In the genomic region with DNA sequence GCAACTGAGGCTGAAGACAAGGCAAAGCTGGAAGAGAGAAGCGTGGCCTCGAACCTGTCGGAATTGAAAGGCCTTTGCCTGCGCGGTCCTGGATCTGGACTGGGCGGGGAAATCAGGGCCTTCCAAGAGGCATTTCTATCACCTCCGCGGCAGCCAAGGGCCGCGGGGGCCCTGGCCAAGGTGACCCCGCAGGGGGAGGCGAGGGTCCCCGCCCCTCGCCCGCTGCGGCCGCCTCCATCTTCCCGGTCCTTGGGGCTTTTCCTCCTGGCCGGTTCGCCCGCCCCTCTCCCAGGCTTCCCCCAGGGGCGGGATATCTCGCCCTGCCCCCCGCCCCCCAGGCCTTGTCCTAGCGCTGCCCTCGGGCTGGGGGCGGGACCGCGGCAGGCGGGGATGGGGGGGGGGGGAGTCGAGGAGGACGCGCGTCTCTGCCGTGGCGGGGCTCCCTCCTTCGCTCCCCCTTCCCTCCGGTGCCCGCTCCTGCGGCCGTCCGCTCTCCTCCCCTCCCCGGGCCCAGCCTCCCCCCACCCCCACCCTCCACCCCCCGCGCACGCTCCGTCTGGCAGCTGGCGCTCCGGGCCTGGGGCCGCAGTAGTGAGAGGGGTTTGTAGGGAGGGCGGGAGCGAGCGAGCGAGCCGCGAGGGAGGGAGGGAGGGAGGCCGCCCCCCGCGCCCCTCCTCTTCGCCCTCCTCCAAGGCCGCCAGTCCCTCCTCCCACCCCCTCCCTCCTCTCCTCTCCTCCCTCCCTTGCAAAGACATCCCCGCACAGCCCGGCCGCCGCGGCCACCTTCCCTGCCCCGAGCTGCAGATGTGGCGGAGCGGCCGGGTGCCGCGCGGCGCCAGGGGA, we compare ENCODE assay signal across 8 mouse cellular contexts. TPM values are rescaled to one million over a fixed set of nuclear protein-coding genes. Genes with fewer than 3 reads are reported as not detected.
A peak's percentile ranks its signal among the peaks of the same experiment; 100 is the strongest.
DNase-seq lines count a peak whose midpoint lies in the region; ATAC-seq lines count a peak whose summit lies in the region.

A gene (plus strand): TSS at position 743 of the 843 bp plus-strand sequence.

- H3K9ac ChIP-seq in heart, embryonic 14.5 days (ENCODE audit: low read length), result peak within 1 kb of the TSS; percentile 96
- H3K9ac ChIP-seq in lung, embryonic 16.5 days (ENCODE audit: low read length), result peak within 1 kb of the TSS; percentile 93

- no peaks in the 10 kb centered on the region for H3K9me3 ChIP-seq in heart, embryonic 14.5 days (ENCODE audit: control insufficient read depth, low read length)
- no peaks in the 10 kb centered on the region for H3K9me3 ChIP-seq in lung, embryonic 16.5 days (ENCODE audit: control insufficient read depth, low read length)

- 0% methylated on average over 27 of the region's 74 CpGs for WGBS in heart, embryonic 14.5 days
- 3% methylated on average over 13 of the region's 74 CpGs for WGBS in lung, embryonic 16.5 days

- peak within 1 kb of the TSS; percentile 76 to 85 for H3K4me3 ChIP-seq in heart, embryonic 14.5 days (ENCODE audit: control insufficient read depth in 1 of 2, insufficient read depth in 1 of 2, low read depth in 1 of 2, low read length in 2 of 2)
- peak within 1 kb of the TSS; percentile 90 for H3K4me3 ChIP-seq in lung, embryonic 16.5 days (ENCODE audit: low read length)

- ATAC-seq in CD4-positive, CD25-positive, alpha-beta regulatory T cell, adult 4 months, result peak; percentile 28
- ATAC-seq in activated CD4-positive, CD25-positive, alpha-beta regulatory T cell, adult 4 months, result peak; percentile 14
- ATAC-seq in heart, embryonic 14.5 days (ENCODE audit: insufficient number of reproducible peaks, insufficient read depth, low FRiP score, low read depth), result peak; percentile 86
- peak; percentile 89 for ATAC-seq in lung, embryonic 16.5 days (ENCODE audit: low read depth)

- peaks cover 21% of the 10 kb centered on the region for H3K36me3 ChIP-seq in heart, embryonic 14.5 days (ENCODE audit: control insufficient read depth, insufficient read depth, low read length)
- H3K36me3 ChIP-seq in lung, embryonic 16.5 days (ENCODE audit: control insufficient read depth, insufficient read depth, low read length), result peaks cover 6% of the 10 kb centered on the region

- peak; percentile 83 for DNase-seq in embryo, embryonic 11.5 days (ENCODE audit: low read depth, low spot score)
- DNase-seq in kidney, postnatal 10 days, result peak; percentile 89
- peak; percentile 78 for DNase-seq in retina, postnatal 7 days (ENCODE audit: low read depth, low spot score)
- DNase-seq in frontal cortex, postnatal 25 days (ENCODE audit: low spot score in 2 of 2), result no peak

- H3K4me1 ChIP-seq in heart, embryonic 14.5 days (ENCODE audit: control insufficient read depth in 2 of 2, insufficient read depth in 2 of 2, low read length in 2 of 2), result peaks cover 44 to 46% of the 10 kb centered on the region in 2 experiments
- H3K4me1 ChIP-seq in lung, embryonic 16.5 days (replicated peaks; ENCODE audit: control insufficient read depth, insufficient read depth, low read length), result peaks cover 55% of the 10 kb centered on the region

- peak within 1 kb of the TSS; percentile 94 to 96 for H3K27ac ChIP-seq in heart, embryonic 14.5 days (replicated peaks in 1 of 2; ENCODE audit: control insufficient read depth in 1 of 2, insufficient read depth in 1 of 2, low read depth in 2 of 2, low read length in 2 of 2)
- H3K27ac ChIP-seq in lung, embryonic 16.5 days (ENCODE audit: low read length), result peak within 1 kb of the TSS; percentile 93

- peak within 1 kb of the TSS; percentile 91 for H3K4me2 ChIP-seq in heart, embryonic 14.5 days (ENCODE audit: low read length)
- peak within 1 kb of the TSS; percentile 91 for H3K4me2 ChIP-seq in lung, embryonic 16.5 days (ENCODE audit: low read depth, low read length)

- H3K27me3 ChIP-seq in heart, embryonic 14.5 days (ENCODE audit: control insufficient read depth, insufficient read depth, low read length), result no peaks in the 10 kb centered on the region
- no peaks in the 10 kb centered on the region for H3K27me3 ChIP-seq in lung, embryonic 16.5 days (ENCODE audit: control insufficient read depth, insufficient read depth, low read depth, low read length)

RNA-seq across cellular contexts. Expression of the gene that starts here (rescaled TPM):
- under 1 TPM in 1 of 2 experiments, not detected in 1; 0.73 TPM for polyA plus RNA-seq in CD4-positive, CD25-positive, alpha-beta regulatory T cell, adult 4 months (2017; shearing (Covaris generic))
- under 1 TPM in 1 of 2 experiments, not detected in 1; 0.71 TPM for polyA plus RNA-seq in activated CD4-positive, CD25-positive, alpha-beta regulatory T cell, adult 4 months (2017; shearing (Covaris generic))
- polyA plus RNA-seq in heart, embryonic 14.5 days (2014; fragmentation: Nextera tagmentation; extraction: Ambion mirVana), result 17.8 and 21.4 TPM in 2 replicates
- polyA plus RNA-seq in lung, embryonic 16.5 days (2015; fragmentation: Nextera tagmentation; extraction: Ambion mirVana), result 21.3 and 23.7 TPM in 2 replicates

Comparison
In these comparisons a context has a peak if more than half of its experiments do, and no peak if none do; other contexts are left out.
1. RNA of the gene that starts here (polyA plus RNA-seq): 21.3 to 23.7 TPM in lung, embryonic 16.5 days and 17.8 to 21.4 TPM in heart, embryonic 14.5 days; 0.73 TPM in CD4-positive, CD25-positive, alpha-beta regulatory T cell, adult 4 months and 0.71 TPM in activated CD4-positive, CD25-positive, alpha-beta regulatory T cell, adult 4 months; every median in the first group is over 10 times any median in the second.
2. Peak in ATAC-seq in CD4-positive, CD25-positive, alpha-beta regulatory T cell, adult 4 months; RNA of the gene not detected or under 1 TPM.
3. Peak in ATAC-seq in activated CD4-positive, CD25-positive, alpha-beta regulatory T cell, adult 4 months; RNA of the gene not detected or under 1 TPM.
4. ATAC-seq: peak in every context shown above with its lines; median percentile 89 in lung, embryonic 16.5 days; 86 in heart, embryonic 14.5 days; 28 in CD4-positive, CD25-positive, alpha-beta regulatory T cell, adult 4 months; 14 in activated CD4-positive, CD25-positive, alpha-beta regulatory T cell, adult 4 months.
5. DNase-seq: peak in embryo, embryonic 11.5 days (single experiment), kidney, postnatal 10 days (single experiment) and retina, postnatal 7 days (single experiment); none in frontal cortex, postnatal 25 days (0 of 2).